Mouse (Mus musculus): Measurements from ENCODE around the gene Dis3l2. TPM values are rescaled to one million over a fixed set of nuclear protein-coding genes. Genes with fewer than 3 reads are reported as not detected.

Dis3l2 gene
- polyA plus RNA-seq, 1 experiment = 7.5 TPM

GRCm38 (mm10) chr1:87089251-87089650 lies 385.6 kb downstream of the Dis3l2 start:
- TF ChIP-seq POLR2A (IDR thresholded peaks at IDR 0.05; ENCODE audit: borderline replicate concordance, control insufficient read depth, low read depth, low read length) (no peak), CTCF (IDR thresholded peaks at IDR 0.05; ENCODE audit: control insufficient read depth, insufficient read depth, low read length) (no peak)
- Histone ChIP-seq H3K4me3 (replicated peaks; ENCODE audit: control insufficient read depth, low read depth, low read length) (no peak overlapping the region), H3K27ac (ENCODE audit: control insufficient read depth, insufficient read depth, low read depth, low read length, poor library complexity) (no peak overlapping the region), H3K4me1 (ENCODE audit: control insufficient read depth, insufficient read depth, low read length) (no peaks in the 10 kb centered on the region)
- WGBS = 81% methylated on average over 11 of the region's 11 CpGs

- no peak for TF ChIP-seq POLR2A (IDR thresholded peaks at IDR 0.05; ENCODE audit: borderline replicate concordance, control insufficient read depth, low read depth, low read length)
- TF ChIP-seq CTCF (IDR thresholded peaks at IDR 0.05; ENCODE audit: control insufficient read depth, insufficient read depth, low read length) = no peak
- Histone ChIP-seq H3K4me3 (replicated peaks; ENCODE audit: control insufficient read depth, low read depth, low read length) (no peak within 1 kb of the TSS), H3K4me1 (ENCODE audit: control insufficient read depth, insufficient read depth, low read length) (no peaks in the 10 kb centered on the region), H3K27ac (ENCODE audit: control insufficient read depth, insufficient read depth, low read depth, low read length, poor library complexity) (no peak within 1 kb of the TSS)
- 72% methylated on average over 4 of the region's 4 CpGs for WGBS
Observed at GRCm38 (mm10) chr1:87089828-87090227, 386.2 kb downstream of the Dis3l2 start, which contains the start of gene Alppl2. Gene Alppl2, minus strand, starts transcription at chr1:87089928.

GRCm38 (mm10) chr1:87095642-87096041 lies 392.0 kb downstream of the Dis3l2 start:
- TF ChIP-seq CTCF (IDR thresholded peaks at IDR 0.05; ENCODE audit: control insufficient read depth, insufficient read depth, low read length) (no peak), POLR2A (IDR thresholded peaks at IDR 0.05; ENCODE audit: borderline replicate concordance, control insufficient read depth, low read depth, low read length) (no peak)
- Histone ChIP-seq H3K4me3 (replicated peaks; ENCODE audit: control insufficient read depth, low read depth, low read length) (no peak overlapping the region), H3K4me1 (ENCODE audit: control insufficient read depth, insufficient read depth, low read length) (no peaks in the 10 kb centered on the region), H3K27ac (ENCODE audit: control insufficient read depth, insufficient read depth, low read depth, low read length, poor library complexity) (no peak overlapping the region)
- WGBS = 70% methylated on average over 8 of the region's 8 CpGs

- TF ChIP-seq CTCF (IDR thresholded peaks at IDR 0.05; ENCODE audit: control insufficient read depth, insufficient read depth, low read length) (peak; percentile 56), POLR2A (IDR thresholded peaks at IDR 0.05; ENCODE audit: borderline replicate concordance, control insufficient read depth, low read depth, low read length) (no peak)
- no peaks in the 10 kb centered on the region for H3K4me1 ChIP-seq (ENCODE audit: control insufficient read depth, insufficient read depth, low read length)
- H3K4me3 ChIP-seq (replicated peaks; ENCODE audit: control insufficient read depth, low read depth, low read length) = no peak overlapping the region
- WGBS = 15% methylated on average over 30 of the region's 30 CpGs
- no peak overlapping the region for H3K27ac ChIP-seq (ENCODE audit: control insufficient read depth, insufficient read depth, low read depth, low read length, poor library complexity)
Observed at GRCm38 (mm10) chr1:87098358-87098975, 394.9 kb downstream of the Dis3l2 start.

Other genes starting within 250 kb of the Dis3l2 start
- 1,145 and 1,395 TPM in 2 replicates for gene Ptma, start 177.1 kb upstream of the Dis3l2 start, polyA plus RNA-seq (2011; ENCODE audit: insufficient read depth, insufficient read length, low replicate concordance, missing spikeins)
- gene Pde6d, start 121.2 kb upstream of the Dis3l2 start, polyA plus RNA-seq (2011; ENCODE audit: insufficient read depth, insufficient read length, low replicate concordance, missing spikeins) = 11.2 and 15.6 TPM in 2 replicates
- 7.3 and 19.4 TPM in 2 replicates for gene Cops7b, start 120.9 kb upstream of the Dis3l2 start, polyA plus RNA-seq (2011; ENCODE audit: insufficient read depth, insufficient read length, low replicate concordance, missing spikeins)
- not detected in 2 replicates for gene Nppc, start 33.2 kb upstream of the Dis3l2 start, polyA plus RNA-seq (2011; ENCODE audit: insufficient read depth, insufficient read length, low replicate concordance, missing spikeins)

Data from bone marrow, adult 2 months (tissue).